Mouse (Mus musculus) liver, postnatal 0 days (tissue): ENCODE measurements around the gene Stk11.

Experiments
- CTCF ChIP-seq: sonication (generic); IDR thresholded peaks from 2 replicates; pipeline ENCODE4 v1.5.1; 2016; ENCODE audit warnings: antibody characterized with exemption, low read depth
- EP300 ChIP-seq: IDR thresholded peaks from 2 replicates; pipeline ENCODE4 v1.6.1; 2016; ENCODE audit warnings: antibody characterized with exemption, low read depth, mild to moderate bottlenecking

DNA sequence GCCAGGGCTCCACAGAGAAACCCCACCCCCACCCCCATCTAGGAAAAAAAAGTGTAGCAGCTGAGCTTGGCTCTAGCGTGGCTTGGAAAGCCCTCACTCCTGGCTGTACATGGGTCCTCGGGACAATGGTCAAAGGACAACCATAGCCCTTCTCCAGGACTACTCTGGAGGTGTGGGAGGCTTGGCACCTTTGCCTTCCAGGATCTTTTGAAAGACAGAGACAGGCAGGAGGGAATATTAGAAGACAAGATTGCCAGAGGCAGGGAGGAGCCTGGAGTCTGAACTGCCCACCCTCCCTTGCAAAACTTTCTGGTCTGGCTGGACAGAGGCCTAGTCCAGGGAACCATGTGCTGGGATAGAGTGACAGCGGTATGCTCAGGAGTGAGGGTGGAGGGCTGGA, 20.9 kb upstream of the Stk11 start:
- no peak for TF ChIP-seq CTCF
- TF ChIP-seq EP300 = no peak
